Mouse (Mus musculus) granulocyte monocyte progenitor cell, adult 5-6 weeks (primary cell): Measurements from ENCODE around the gene Tppp2. TPM values are rescaled to one million over a fixed set of nuclear protein-coding genes. Genes with fewer than 3 reads are reported as not detected.

Source experiments
- ATAC-seq: replicated peaks from 2 replicates; pipeline ENCODE4 v1.8.0; 2016; ENCODE audit warnings: mild to moderate bottlenecking, moderate TSS enrichment, inconsistent platforms; ENCODE audit not compliant: poor library complexity, severe bottlenecking
- total RNA-seq, 2 experiments: library from RNA; stranded (forward) in 1 of 2; stranded (reverse) in 1 of 2; fragments of 200-712, 200-1000 nt in 1 of 2; fragments of >200 nt in 1 of 2; fragmentation: Nextera tagmentation in 1 of 2; gene quantifications; 2 replicates each; pipeline ENCODE4 v1.2.3; 2014 to 2017

The Tppp2 gene
- total RNA-seq, 2 experiments from 2014 or later: not detected

DNA sequence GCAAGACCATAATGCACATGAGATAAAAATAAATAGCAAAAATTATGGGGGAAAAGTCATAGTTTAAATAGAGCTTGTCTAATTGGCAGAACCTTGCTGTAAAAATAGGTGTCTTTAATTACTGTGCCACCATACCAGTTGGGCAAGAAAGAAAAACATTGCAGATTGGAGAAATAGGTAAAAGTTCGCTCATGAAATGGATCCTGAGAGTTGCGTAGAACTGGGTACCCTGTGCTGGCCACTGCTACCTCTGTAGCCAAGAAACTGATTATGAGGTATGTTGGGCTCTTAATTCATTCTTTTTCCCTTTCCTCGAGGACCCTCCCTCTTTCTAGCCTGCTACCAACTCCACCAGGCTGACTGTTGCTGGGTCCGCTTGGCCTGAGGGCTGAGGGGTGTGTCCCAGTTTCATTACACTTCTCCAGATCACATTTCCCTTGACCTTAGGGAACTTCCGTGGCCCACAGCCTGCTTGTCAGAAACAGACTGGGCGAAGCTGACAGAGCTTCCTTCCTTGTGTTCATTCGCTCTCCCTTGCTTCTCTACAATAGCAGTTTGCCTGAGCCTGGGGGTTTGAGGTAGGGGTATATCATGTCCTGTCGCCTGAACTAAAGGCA lies 22.8 kb downstream of the Tppp2 start:
- peak; percentile 85 for ATAC-seq

DNA sequence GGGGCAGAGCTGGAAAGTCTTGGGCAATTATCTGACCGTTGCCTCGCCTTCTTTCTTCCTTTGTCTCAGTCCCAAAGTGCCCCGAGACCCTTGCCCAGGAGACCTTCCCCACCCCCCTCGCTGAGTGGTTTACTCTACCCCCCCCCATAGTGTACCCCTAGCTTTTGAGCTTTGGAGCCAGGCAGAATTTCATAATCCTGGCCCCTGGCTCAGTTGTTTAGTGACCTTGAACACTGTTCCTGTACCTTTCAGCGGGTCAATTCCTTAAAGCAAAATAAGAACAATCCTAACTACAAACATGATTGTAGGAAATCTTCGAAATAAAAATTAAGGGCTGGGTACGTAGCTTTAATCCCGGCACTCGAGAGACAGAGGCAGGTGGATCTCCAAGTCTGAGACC lies 23.4 kb downstream of the Tppp2 start:
- ATAC-seq: no peak

DNA sequence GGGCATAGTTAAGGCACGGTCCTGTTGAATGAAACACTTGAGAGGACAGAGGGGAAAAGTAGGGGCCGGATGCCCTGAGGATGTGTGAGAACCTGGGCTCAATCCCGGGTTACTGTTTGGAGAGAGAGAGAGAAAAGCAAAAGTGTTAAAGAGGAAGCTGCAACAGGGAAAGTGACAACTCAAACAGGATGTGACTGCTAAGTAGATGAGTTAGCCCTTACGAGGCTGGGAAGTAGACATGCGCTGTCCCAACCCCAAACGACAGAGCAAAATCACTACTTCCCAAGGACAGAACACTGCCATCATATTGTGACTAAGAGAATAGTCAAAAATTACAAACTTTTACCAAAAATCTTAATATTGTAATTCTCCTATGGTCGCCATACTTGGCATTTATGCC lies 24.0 kb downstream of the Tppp2 start:
- ATAC-seq: peak; percentile 83

DNA sequence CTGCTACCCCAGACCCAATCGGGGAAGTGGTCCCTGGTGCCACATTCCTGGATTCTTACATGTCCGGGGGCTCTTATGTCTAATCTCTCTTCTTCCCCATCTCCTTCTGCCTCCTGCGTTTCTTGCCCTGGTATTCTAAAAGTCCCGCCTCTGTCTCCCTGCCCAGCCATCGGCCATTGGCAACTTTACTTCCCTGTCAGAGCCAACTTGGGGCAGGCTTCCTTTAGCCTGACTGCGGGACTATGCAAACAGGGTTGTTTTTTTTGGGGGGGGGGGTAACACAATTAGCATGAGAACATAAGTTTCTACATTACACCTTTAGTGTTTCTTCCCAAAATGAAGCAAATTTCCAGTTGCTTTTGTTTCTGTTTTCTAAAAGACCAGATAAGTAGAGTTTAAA lies 25.1 kb downstream of the Tppp2 start:
- no peak for ATAC-seq

DNA sequence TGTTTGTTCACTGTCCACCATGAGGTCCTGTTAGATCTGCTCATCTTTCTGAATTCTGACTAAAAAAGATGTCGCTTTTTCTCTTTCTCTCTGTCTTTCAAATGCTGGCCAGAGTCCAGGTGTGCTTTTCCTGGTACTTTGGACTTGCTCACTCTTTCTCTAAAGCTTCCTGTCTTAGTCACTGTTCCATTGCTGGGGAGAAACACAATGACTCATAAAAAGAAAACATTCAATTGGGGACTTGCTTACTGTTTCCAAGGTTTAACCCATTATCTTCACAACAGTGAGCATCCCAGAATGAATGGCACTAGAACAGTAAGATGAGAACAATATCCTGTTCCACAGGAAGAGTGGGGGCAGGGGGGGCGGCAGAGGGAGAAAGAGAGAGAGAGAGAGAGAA lies 42.1 kb downstream of the Tppp2 start:
- ATAC-seq: no peak

DNA sequence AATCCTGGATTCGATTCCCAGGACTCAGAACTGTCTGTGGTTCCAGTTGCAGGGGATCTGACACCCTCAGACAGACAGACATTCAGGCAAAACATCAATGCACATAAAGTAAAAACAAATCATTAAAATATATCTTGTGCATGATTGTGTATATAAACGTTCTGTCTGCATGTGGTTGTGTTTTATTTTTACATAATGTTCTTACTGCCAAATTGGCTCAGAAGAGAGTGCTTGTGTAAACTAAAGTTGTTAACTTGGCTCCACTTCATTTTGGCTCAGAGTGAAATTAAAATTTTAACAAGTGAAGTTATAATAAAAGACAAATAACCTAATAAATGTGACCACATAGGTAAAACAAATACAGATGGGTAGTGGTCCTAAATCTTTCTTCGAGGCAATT lies 49.2 kb downstream of the Tppp2 start:
- no peak for ATAC-seq

Other genes starting within 250 kb of the Tppp2 start
- gene Gm17079, start 223.0 kb upstream of the Tppp2 start, total RNA-seq (2014; fragmentation: Nextera tagmentation): not detected in 2 replicates
- gene Gm17079, start 223.0 kb upstream of the Tppp2 start, total RNA-seq (2017): not detected in 2 replicates
- not detected in 2 replicates for gene Gm5800, start 201.2 kb upstream of the Tppp2 start, total RNA-seq (2014; fragmentation: Nextera tagmentation)
- not detected in 2 replicates for gene Gm5800, start 201.2 kb upstream of the Tppp2 start, total RNA-seq (2017)
- gene Ang4, start 144.8 kb upstream of the Tppp2 start, total RNA-seq (2014; fragmentation: Nextera tagmentation): not detected in 2 replicates
- not detected in 2 replicates for gene Ang4, start 144.8 kb upstream of the Tppp2 start, total RNA-seq (2017)
- not detected in 2 replicates for gene AY358078, start 118.4 kb upstream of the Tppp2 start, total RNA-seq (2014; fragmentation: Nextera tagmentation)
- gene AY358078, start 118.4 kb upstream of the Tppp2 start, total RNA-seq (2017): not detected in 2 replicates
- gene Ear6, start 64.7 kb upstream of the Tppp2 start, total RNA-seq (2014; fragmentation: Nextera tagmentation): not detected in 2 replicates
- 2.1 and 2.7 TPM in 2 replicates for gene Ear6, start 64.7 kb upstream of the Tppp2 start, total RNA-seq (2017)
- 15.4 and 22.2 TPM in 2 replicates for gene Mettl17, start 33.6 kb upstream of the Tppp2 start, total RNA-seq (2014; fragmentation: Nextera tagmentation)
- 13.1 and 34.7 TPM in 2 replicates for gene Mettl17, start 33.6 kb upstream of the Tppp2 start, total RNA-seq (2017)
- 0.49 and 1.4 TPM in 2 replicates for gene Slc39a2, start 25.5 kb upstream of the Tppp2 start, total RNA-seq (2014; fragmentation: Nextera tagmentation)
- gene Slc39a2, start 25.5 kb upstream of the Tppp2 start, total RNA-seq (2017): 0.09 and 0.21 TPM in 2 replicates
- 5.4 and 6.2 TPM in 2 replicates for gene Ndrg2, start 4.3 kb upstream of the Tppp2 start, total RNA-seq (2014; fragmentation: Nextera tagmentation)
- 8.7 and 11.4 TPM in 2 replicates for gene Ndrg2, start 4.3 kb upstream of the Tppp2 start, total RNA-seq (2017)
- gene Rnase13, start 4.3 kb downstream of the Tppp2 start, total RNA-seq (2014; fragmentation: Nextera tagmentation): not detected in 2 replicates
- gene Rnase13, start 4.3 kb downstream of the Tppp2 start, total RNA-seq (2017): not detected in 2 replicates
- gene Arhgef40, start 66.3 kb downstream of the Tppp2 start, total RNA-seq (2014; fragmentation: Nextera tagmentation): 8.6 and 14.9 TPM in 2 replicates
- gene Arhgef40, start 66.3 kb downstream of the Tppp2 start, total RNA-seq (2017): 10.8 and 11.4 TPM in 2 replicates
- not detected in 2 replicates for gene Tmem253, start 97.2 kb downstream of the Tppp2 start, total RNA-seq (2014; fragmentation: Nextera tagmentation)
- gene Tmem253, start 97.2 kb downstream of the Tppp2 start, total RNA-seq (2017): not detected in 2 replicates
- 11.3 and 20.1 TPM in 2 replicates for gene Zfp219, start 102.3 kb downstream of the Tppp2 start, total RNA-seq (2014; fragmentation: Nextera tagmentation)
- gene Zfp219, start 102.3 kb downstream of the Tppp2 start, total RNA-seq (2017): 13.6 and 17.0 TPM in 2 replicates
- not detected in 2 replicates for gene Olfr221, start 124.0 kb downstream of the Tppp2 start, total RNA-seq (2014; fragmentation: Nextera tagmentation)
- gene Olfr221, start 124.0 kb downstream of the Tppp2 start, total RNA-seq (2017): not detected in 2 replicates
- gene Hnrnpc, start 185.6 kb downstream of the Tppp2 start, total RNA-seq (2014; fragmentation: Nextera tagmentation): 362 and 404 TPM in 2 replicates
- gene Hnrnpc, start 185.6 kb downstream of the Tppp2 start, total RNA-seq (2017): 637 and 667 TPM in 2 replicates
- 7.4 and 10.8 TPM in 2 replicates for gene Rpgrip1, start 192.3 kb downstream of the Tppp2 start, total RNA-seq (2014; fragmentation: Nextera tagmentation)
- 4.5 and 4.8 TPM in 2 replicates for gene Rpgrip1, start 192.3 kb downstream of the Tppp2 start, total RNA-seq (2017)